Mouse (Mus musculus): ENCODE measurements at regions not wholly inside any gene's neighbourhood (a gene's known extent, or its start where the extent isn't known, plus 50 kb on each side); places are given as distances from the start of the nearest gene placed in this dataset.

- TF ChIP-seq CTCF (IDR thresholded peaks at IDR 0.05; ENCODE audit: low read depth, low read length) = no peak
- TF ChIP-seq POLR2A (IDR thresholded peaks at IDR 0.05; ENCODE audit: extremely low read depth, insufficient read depth, low read length) = no peak
These were observed 62.8 kb upstream of the Adtrp start for GRCm38 (mm10) chr13:41910236-41910635.

Measured in liver, adult 2 months (tissue).